1 mouse cellular context compared by ENCODE assay signal in genomic region chr2:164822636-164823165, GRCm38 (mm10).
TF ChIP-seq lines count a peak whose summit lies in the region.

Zswim1 (plus strand) TSS chr2:164822686.

TF ChIP-seq in CH12.LX, 34 proteins besides CTCF, POLR2A, EP300 and RAD21 (continued from another document):
- TF ChIP-seq POLR2AphosphoS2 (IDR thresholded peaks at IDR 0.05; ENCODE audit: low read depth, low read length) (peak; percentile 67; the same call in 1 of the 2 replicates), ZKSCAN1 (IDR thresholded peaks at IDR 0.05; ENCODE audit: borderline replicate concordance, low read depth, low read length) (no peak), PAX5 (IDR thresholded peaks at IDR 0.05; ENCODE audit: low read length) (no peak), MXI1 (IDR thresholded peaks at IDR 0.05; ENCODE audit: low read depth, low read length) (peak; percentile 93), ZMIZ1 (IDR thresholded peaks at IDR 0.05; ENCODE audit: low read depth, low read length) (peak; percentile 76; the same call in 1 of the 2 replicates), NELFE (IDR thresholded peaks at IDR 0.05; ENCODE audit: low read depth, low read length) (peak; percentile 87), TCF12 (IDR thresholded peaks at IDR 0.05; ENCODE audit: low read depth, low read length) (peak; percentile 89), RCOR1 (conservative IDR thresholded peaks at IDR 0.05; ENCODE audit: low read depth, low read length) (no peak), USF2 (conservative IDR thresholded peaks at IDR 0.05; ENCODE audit: low read depth, low read length) (no peak), ETS1 (conservative IDR thresholded peaks at IDR 0.05; ENCODE audit: low read depth, low read length) (no peak), BHLHE40 (IDR thresholded peaks at IDR 0.05; ENCODE audit: low read depth, low read length) (no peak), CHD1 (IDR thresholded peaks at IDR 0.05; ENCODE audit: low read depth, low read length) (no peak), ELF1 (IDR thresholded peaks at IDR 0.05; ENCODE audit: low read depth, low read length) (peak; percentile 79)
